Mouse (Mus musculus): ENCODE results near the gene Smtnl1. TPM values are rescaled to one million over a fixed set of nuclear protein-coding genes. Genes with fewer than 3 reads are reported as not detected.

Gene Smtnl1
- polyA plus RNA-seq, 1 experiment from 2014 or later, result 0.29 TPM

DNA sequence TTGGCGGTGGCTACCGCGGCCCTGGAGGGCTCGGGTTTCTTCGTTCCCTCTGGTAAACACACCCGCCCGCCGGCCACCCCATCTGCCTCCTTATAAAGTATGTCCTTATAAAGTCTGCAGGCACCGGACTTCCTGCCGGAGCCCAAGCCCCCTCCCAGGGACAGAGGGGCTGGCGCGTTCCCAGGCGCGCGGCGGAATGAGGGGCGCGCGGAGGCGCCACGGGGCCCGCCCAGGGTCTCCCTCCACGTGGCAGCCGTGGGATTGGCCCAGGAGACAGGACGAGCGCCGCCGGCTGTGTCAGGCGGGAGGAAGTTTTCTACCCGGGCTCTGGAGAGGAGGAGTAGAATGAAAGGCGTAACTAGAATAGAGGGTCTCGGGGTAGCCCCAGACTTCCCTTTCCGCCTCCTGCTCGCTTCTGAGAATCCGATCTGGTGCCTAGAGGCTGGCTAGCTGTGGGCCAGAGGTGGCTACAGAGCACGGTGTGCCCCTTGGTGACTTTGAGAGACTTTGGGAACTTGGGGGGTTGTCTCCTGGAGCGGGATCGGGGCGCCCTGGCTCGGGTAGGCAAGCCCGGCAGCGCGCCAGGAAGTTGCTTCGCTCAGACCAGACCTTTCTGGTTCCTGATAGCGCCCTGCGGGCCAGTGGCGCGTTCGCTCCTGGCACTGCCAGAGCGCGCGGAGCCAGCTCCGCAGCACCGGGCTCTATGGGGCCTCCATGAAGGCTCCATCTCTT lies 17.7 kb upstream of the Smtnl1 start:
- WGBS, result under 1% methylated on average over 54 of the region's 54 CpGs
- Histone ChIP-seq H3K4me1 (ENCODE audit: control insufficient read depth, insufficient read depth, low read length) (peaks cover 3% of the 10 kb centered on the region; the same call in 1 of the 2 replicates), H3K4me2 (ENCODE audit: low read depth) (peak overlapping the region; percentile 95), H3K4me3 (ENCODE audit: low read depth, low read length) (peak overlapping the region; percentile 57), H3K9ac (ENCODE audit: low read length) (peak overlapping the region; percentile 69), H3K27ac (ENCODE audit: low read depth, low read length) (peak overlapping the region; percentile 68), H3K9me3 (ENCODE audit: control insufficient read depth, low read length) (no peaks in the 10 kb centered on the region), H3K36me3 (ENCODE audit: control insufficient read depth, insufficient read depth, low read length) (no peaks in the 10 kb centered on the region), H3K27me3 (ENCODE audit: control insufficient read depth, insufficient read depth, low read length) (peaks cover 10% of the 10 kb centered on the region)
- ATAC-seq (ENCODE audit: insufficient read depth, low FRiP score, low TSS enrichment) (peak; percentile 86), DNase-seq (ENCODE audit: low spot score) (peak; percentile 86)

DNA sequence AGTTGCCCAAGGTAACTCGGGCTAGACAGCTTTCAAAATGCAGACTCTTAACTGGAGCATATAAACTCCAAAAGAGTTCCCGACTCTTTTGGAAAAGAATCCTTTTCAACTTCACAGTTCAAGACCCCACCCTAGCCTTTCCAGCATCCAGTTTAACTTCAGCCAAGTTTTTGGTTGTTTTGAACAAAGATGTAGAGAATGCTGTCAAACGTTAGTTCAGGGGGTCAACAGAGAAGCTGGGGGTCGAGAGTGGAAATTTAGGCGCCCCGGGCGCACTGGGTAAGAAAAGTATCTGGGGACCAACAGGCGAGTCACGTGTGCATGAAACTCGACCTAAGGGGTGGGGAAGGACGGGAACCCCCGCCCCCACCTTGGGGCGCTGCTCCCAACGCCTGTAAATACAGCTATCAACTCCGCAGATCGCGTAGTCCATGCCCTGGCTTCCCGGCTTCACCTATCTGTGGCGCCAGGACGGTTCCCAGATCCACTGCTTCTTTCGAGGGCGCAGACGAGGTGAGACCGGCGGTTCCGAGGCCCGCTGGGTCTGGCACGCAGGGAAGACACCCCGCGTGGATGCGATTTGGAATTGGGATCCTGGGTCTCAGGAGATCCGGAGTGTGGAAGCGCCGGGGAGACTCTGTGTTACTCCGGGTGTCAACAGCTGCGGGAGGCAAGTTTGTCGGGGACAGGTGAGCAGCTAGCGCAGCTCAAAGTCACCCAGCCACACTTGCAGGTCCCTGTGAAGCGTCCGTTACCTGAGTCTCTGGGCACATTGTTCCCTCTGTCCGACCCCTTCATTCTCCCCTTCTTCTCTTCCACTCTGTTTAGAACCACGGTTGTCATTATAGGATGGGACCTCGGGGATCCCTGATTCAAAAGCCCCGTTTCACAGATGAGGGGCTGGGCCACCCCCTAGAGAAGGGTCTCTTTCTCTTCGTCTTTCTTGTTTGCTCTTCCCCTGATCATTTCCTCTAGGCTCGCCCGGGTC lies 16.8 kb upstream of the Smtnl1 start:
- peaks cover 10% of the 10 kb centered on the region for H3K27me3 ChIP-seq (ENCODE audit: control insufficient read depth, insufficient read depth, low read length)

DNA sequence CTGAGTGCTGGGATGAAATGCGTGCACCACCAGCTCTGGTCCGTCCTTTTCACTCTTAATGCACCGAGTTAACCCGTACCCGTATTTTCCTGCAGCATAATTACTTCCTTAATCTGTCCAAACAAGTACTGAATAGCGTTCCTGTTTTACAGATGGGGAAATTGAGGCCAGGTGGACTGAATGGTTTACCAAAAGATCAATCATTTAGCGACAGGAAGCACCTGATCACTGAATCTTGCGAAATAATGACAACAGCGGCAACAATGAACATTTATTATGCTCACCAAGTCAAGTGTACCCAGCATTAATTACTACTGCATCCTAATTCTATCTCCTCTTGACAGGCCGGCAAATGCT lies 16.1 kb upstream of the Smtnl1 start, which contains the start of gene Slc43a1:
Gene Slc43a1, plus strand, starts transcription at position 258 of the 357 bp plus-strand sequence.
- H3K27me3 ChIP-seq (ENCODE audit: control insufficient read depth, insufficient read depth, low read length), result peaks cover 10% of the 10 kb centered on the region

More for the DNA sequence above, 16.8 kb upstream of the Smtnl1 start:
- Histone ChIP-seq H3K9me3 (ENCODE audit: control insufficient read depth, low read length) (no peaks in the 10 kb centered on the region), H3K9ac (ENCODE audit: low read length) (peak overlapping the region; percentile 69), H3K4me1 (ENCODE audit: control insufficient read depth, insufficient read depth, low read length) (peaks cover 3% of the 10 kb centered on the region; the same call in 1 of the 2 replicates), H3K36me3 (ENCODE audit: control insufficient read depth, insufficient read depth, low read length) (no peaks in the 10 kb centered on the region), H3K4me3 (ENCODE audit: low read depth, low read length) (peak overlapping the region; percentile 57), H3K27ac (ENCODE audit: low read depth, low read length) (no peak overlapping the region), H3K4me2 (ENCODE audit: low read depth) (peak overlapping the region; percentile 95)
- WGBS, result under 1% methylated on average over 47 of the region's 47 CpGs
- DNase-seq (ENCODE audit: low spot score) (peak; percentile 46), ATAC-seq (ENCODE audit: insufficient read depth, low FRiP score, low TSS enrichment) (peak; percentile 2; the same call in 1 of the 2 replicates)

DNA sequence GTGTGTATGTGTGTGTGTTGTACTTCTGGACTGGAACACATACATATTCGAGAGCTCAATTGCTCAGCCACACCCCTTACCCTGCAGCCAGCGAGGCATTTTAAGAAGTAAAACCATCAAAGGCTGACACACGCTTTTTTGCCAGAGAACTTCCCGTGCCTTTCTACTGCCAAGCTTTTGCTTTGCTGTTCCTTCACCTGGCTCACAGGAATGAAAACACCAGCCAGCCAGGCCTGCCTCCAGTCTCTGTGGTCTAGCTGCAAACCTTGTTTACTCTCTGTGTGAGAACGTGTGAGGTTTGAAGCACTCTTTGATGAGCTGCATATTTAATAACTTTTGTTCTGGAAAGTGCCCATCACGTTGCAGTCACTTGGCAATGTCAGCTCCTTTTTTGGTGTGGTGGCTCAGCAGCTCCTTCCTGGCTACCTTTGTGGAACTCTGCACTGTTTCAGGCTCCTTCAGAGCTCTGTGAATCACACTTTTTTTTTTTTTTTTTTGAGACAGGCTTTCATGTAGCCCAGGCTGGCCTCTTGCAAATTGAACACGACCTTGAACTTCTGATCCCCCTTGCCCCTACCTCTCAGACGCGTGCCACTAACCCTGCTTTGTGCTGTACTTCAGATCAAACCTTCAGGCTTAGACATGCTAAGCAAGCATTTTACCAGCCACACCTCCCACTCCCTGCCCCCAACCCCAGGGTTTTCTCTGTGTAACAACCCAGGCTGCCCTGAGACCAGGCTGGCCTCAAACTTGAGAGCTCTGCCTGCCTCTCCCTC lies 15.6 kb upstream of the Smtnl1 start:
- H3K4me3 ChIP-seq (ENCODE audit: low read depth, low read length), result no peak overlapping the region
- H3K36me3 ChIP-seq (ENCODE audit: control insufficient read depth, insufficient read depth, low read length), result no peaks in the 10 kb centered on the region
- H3K4me1 ChIP-seq (ENCODE audit: control insufficient read depth, insufficient read depth, low read length), result peaks cover 3% of the 10 kb centered on the region; the same call in 1 of the 2 replicates
- H3K27ac ChIP-seq (ENCODE audit: low read depth, low read length), result no peak overlapping the region
- peaks cover 10% of the 10 kb centered on the region for H3K27me3 ChIP-seq (ENCODE audit: control insufficient read depth, insufficient read depth, low read length)
- no peak overlapping the region for H3K4me2 ChIP-seq (ENCODE audit: low read depth)
- no peak overlapping the region for H3K9ac ChIP-seq (ENCODE audit: low read length)
- no peak for DNase-seq (ENCODE audit: low spot score)
- ATAC-seq (ENCODE audit: insufficient read depth, low FRiP score, low TSS enrichment), result no peak
- H3K9me3 ChIP-seq (ENCODE audit: control insufficient read depth, low read length), result no peaks in the 10 kb centered on the region
- 23% methylated on average over 9 of the region's 9 CpGs for WGBS

More for the DNA sequence above, 16.1 kb upstream of the Smtnl1 start, which contains the start of gene Slc43a1:
- Histone ChIP-seq H3K27ac (ENCODE audit: low read depth, low read length) (no peak within 1 kb of the TSS), H3K36me3 (ENCODE audit: control insufficient read depth, insufficient read depth, low read length) (no peaks in the 10 kb centered on the region), H3K4me3 (ENCODE audit: low read depth, low read length) (peak within 1 kb of the TSS; percentile 57), H3K4me1 (ENCODE audit: control insufficient read depth, insufficient read depth, low read length) (peaks cover 3% of the 10 kb centered on the region; the same call in 1 of the 2 replicates), H3K9me3 (ENCODE audit: control insufficient read depth, low read length) (no peaks in the 10 kb centered on the region), H3K4me2 (ENCODE audit: low read depth) (peak within 1 kb of the TSS; percentile 95), H3K9ac (ENCODE audit: low read length) (peak within 1 kb of the TSS; percentile 69)
- ATAC-seq (ENCODE audit: insufficient read depth, low FRiP score, low TSS enrichment) (no peak), DNase-seq (ENCODE audit: low spot score) (no peak)
- 16% methylated on average over 10 of the region's 10 CpGs for WGBS

DNA sequence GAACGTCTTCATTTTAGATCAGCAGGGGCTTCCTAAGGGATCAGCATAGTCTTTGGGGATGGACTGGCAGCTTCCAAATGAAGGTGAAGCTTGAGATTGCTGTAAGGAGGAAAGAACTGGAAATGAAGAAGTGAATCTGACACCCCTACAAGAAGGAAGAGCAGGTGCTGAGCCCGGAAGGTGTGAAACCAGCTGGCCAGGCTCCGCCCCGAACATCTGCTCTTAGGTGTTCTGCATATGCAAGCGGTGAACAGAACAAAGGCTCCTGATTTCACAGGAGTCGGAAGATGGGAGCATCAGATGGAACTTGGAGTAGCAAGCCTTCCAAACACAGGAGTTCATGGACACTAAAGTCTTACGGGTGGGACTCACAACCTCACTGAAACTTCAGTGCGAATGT lies 14.7 kb upstream of the Smtnl1 start:
- Histone ChIP-seq H3K9ac (ENCODE audit: low read length) (no peak overlapping the region), H3K27me3 (ENCODE audit: control insufficient read depth, insufficient read depth, low read length) (peaks cover 10% of the 10 kb centered on the region), H3K36me3 (ENCODE audit: control insufficient read depth, insufficient read depth, low read length) (no peaks in the 10 kb centered on the region), H3K4me3 (ENCODE audit: low read depth, low read length) (no peak overlapping the region), H3K27ac (ENCODE audit: low read depth, low read length) (no peak overlapping the region), H3K4me1 (ENCODE audit: control insufficient read depth, insufficient read depth, low read length) (peaks cover 3% of the 10 kb centered on the region; the same call in 1 of the 2 replicates), H3K9me3 (ENCODE audit: control insufficient read depth, low read length) (no peaks in the 10 kb centered on the region), H3K4me2 (ENCODE audit: low read depth) (no peak overlapping the region)
- ATAC-seq (ENCODE audit: insufficient read depth, low FRiP score, low TSS enrichment), result no peak
- DNase-seq (ENCODE audit: low spot score), result no peak
- WGBS, result 52% methylated on average over 8 of the region's 8 CpGs

DNA sequence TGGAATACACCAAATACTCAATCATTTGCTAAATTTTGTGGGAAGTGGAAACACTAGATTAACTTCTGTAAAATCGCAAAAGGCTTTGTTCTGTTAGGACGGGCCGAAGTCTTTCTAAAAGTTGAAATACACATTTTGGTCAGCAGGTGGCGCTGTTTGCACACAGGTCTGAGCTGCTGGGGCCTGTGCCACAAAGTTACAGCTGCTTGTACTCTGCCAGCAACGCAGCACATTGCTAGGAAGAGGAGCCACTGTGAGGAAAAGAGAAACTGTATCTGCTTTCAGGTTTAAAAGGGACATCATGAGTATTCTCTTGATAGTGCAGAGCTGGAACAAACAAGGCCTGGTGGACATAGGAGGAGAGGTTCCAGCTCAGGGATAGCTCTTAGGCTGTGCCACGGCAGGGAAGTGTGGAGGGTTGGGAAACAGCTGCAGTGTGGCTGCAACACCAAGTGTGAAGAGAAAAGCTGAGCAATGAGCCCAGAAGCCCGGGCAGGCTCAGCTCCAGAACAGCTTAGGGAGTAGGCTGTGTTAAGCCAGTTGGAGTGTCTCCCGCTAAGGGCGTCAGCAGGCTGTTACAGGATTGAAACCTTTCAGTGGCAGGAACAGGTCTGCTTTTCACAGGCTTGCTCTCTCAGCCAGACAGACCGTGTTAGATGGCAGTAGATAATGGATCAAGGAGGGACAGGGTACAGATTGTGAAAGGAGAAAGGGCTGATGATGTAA lies 9.4 kb upstream of the Smtnl1 start:
- no peaks in the 10 kb centered on the region for H3K9me3 ChIP-seq (ENCODE audit: control insufficient read depth, low read length)
- H3K4me1 ChIP-seq (ENCODE audit: control insufficient read depth, insufficient read depth, low read length), result peaks cover 7% of the 10 kb centered on the region
- no peak overlapping the region for H3K4me2 ChIP-seq (ENCODE audit: low read depth)
- no peak overlapping the region for H3K4me3 ChIP-seq (ENCODE audit: low read depth, low read length)
- WGBS, result 37% methylated on average over 10 of the region's 10 CpGs
- H3K9ac ChIP-seq (ENCODE audit: low read length), result no peak overlapping the region
- no peaks in the 10 kb centered on the region for H3K27me3 ChIP-seq (ENCODE audit: control insufficient read depth, insufficient read depth, low read length)
- peak; percentile 69 for ATAC-seq (ENCODE audit: insufficient read depth, low FRiP score, low TSS enrichment)
- no peak overlapping the region for H3K27ac ChIP-seq (ENCODE audit: low read depth, low read length)
- DNase-seq (ENCODE audit: low spot score), result peak; percentile 76
- H3K36me3 ChIP-seq (ENCODE audit: control insufficient read depth, insufficient read depth, low read length), result no peaks in the 10 kb centered on the region

DNA sequence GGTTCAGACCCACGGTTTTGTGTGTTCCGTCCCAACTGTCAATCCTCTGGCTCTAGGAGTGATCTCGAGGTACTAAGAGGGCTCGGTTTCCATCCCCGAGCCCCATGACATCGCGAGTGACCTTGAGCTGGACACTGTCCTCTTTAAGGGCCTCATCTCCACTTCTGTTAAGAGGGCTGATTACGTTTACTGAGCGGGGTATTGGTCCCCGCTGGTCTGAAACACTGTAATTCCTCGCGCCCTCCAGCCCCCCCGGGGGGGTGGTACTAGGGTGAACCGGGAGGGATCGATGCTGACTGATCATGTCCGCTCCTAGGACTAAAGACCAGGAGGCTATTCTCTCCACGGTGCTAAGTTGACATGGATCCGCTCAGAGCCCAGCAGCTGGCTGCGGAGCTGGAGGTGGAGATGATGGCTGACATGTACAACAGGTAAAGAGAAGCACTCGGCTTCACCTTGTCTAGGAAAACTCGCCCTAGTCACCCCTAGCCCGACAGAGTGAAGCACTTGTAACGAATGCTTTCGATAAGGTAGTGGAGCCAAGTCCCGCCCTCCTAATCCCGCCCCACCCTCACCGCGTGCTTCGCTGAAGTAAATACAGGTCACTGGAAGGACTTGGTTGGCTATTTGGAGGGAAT lies 5.0 kb upstream of the Smtnl1 start:
- peak overlapping the region; percentile 99 for H3K4me2 ChIP-seq (ENCODE audit: low read depth)
- peak; percentile 26 for ATAC-seq (ENCODE audit: insufficient read depth, low FRiP score, low TSS enrichment)
- H3K27me3 ChIP-seq (ENCODE audit: control insufficient read depth, insufficient read depth, low read length), result no peaks in the 10 kb centered on the region
- H3K9me3 ChIP-seq (ENCODE audit: control insufficient read depth, low read length), result no peaks in the 10 kb centered on the region
- no peaks in the 10 kb centered on the region for H3K36me3 ChIP-seq (ENCODE audit: control insufficient read depth, insufficient read depth, low read length)
- H3K9ac ChIP-seq (ENCODE audit: low read length), result peak overlapping the region; percentile 73
- no peak overlapping the region for H3K27ac ChIP-seq (ENCODE audit: low read depth, low read length)
- peak overlapping the region; percentile 86 for H3K4me3 ChIP-seq (ENCODE audit: low read depth, low read length)
- under 1% methylated on average over 29 of the region's 29 CpGs for WGBS
- H3K4me1 ChIP-seq (ENCODE audit: control insufficient read depth, insufficient read depth, low read length), result peaks cover 7% of the 10 kb centered on the region
- DNase-seq (ENCODE audit: low spot score), result no peak

All from neural tube, embryonic 11.5 days (tissue).